ENCODE assay signal across 13 mouse cellular contexts in genomic region chr3:127948326-127948725, GRCm38 (mm10). TPM values are rescaled to one million over a fixed set of nuclear protein-coding genes. Genes with fewer than 3 reads are reported as not detected.
DNase-seq lines count a peak whose midpoint lies in the region; ATAC-seq and TF ChIP-seq lines count a peak whose summit lies in the region.
"Had no signal": no experiment of that assay in that cellular context is flagged by ENCODE, and none has a peak within 500 bp of the region (broad histone marks: within the 10 kb centered on the region; RNA-seq: fewer than 3 reads in every experiment).

No protein-coding gene starts in this region.

- no peak overlapping the region for H3K27ac ChIP-seq in intestine, embryonic 16.5 days (ENCODE audit: low read length)
- H3K27ac ChIP-seq in intestine, embryonic 15.5 days, result no peak overlapping the region
- H3K27ac ChIP-seq: gastrocnemius, adult 2 months; heart, embryonic 15.5 days; neural tube, embryonic 12.5 days had no signal

- no peak overlapping the region for H3ac ChIP-seq in C2C12 (ENCODE audit: control insufficient read depth, insufficient read length, low read depth)

- H3K9ac ChIP-seq in intestine, embryonic 16.5 days (ENCODE audit: low read depth, low read length), result no peak overlapping the region
- H3K9ac ChIP-seq in intestine, embryonic 15.5 days, result no peak overlapping the region
- H3K9ac ChIP-seq: heart, embryonic 15.5 days; neural tube, embryonic 12.5 days had no signal

- H3K9me3 ChIP-seq in intestine, embryonic 16.5 days (ENCODE audit: control insufficient read depth, low read length), result no peaks in the 10 kb centered on the region
- H3K9me3 ChIP-seq in intestine, embryonic 15.5 days, result no peaks in the 10 kb centered on the region
- H3K9me3 ChIP-seq: heart, embryonic 15.5 days; megakaryocyte, embryonic 14.5 days; neural tube, embryonic 12.5 days had no signal

- no peak for TF ChIP-seq POLR2A in brain, embryonic 14.5 days (IDR thresholded peaks at IDR 0.05; ENCODE audit: borderline replicate concordance, extremely low read depth, insufficient read depth, insufficient read length, poor library complexity, severe bottlenecking)

- no peak overlapping the region for H3K4me2 ChIP-seq in intestine, embryonic 16.5 days (ENCODE audit: low read depth, low read length)
- H3K4me2 ChIP-seq in intestine, embryonic 15.5 days (replicated peaks), result no peak overlapping the region
- H3K4me2 ChIP-seq: heart, embryonic 15.5 days; neural tube, embryonic 12.5 days had no signal

- peak; percentile 8 for DNase-seq in brain, embryonic 14.5 days (ENCODE audit: low read depth)
- peak; percentile 50 for DNase-seq in lung, postnatal 36 days
- DNase-seq in urinary bladder, postnatal 14 days (ENCODE audit: low spot score), result no peak
- no peak for DNase-seq in kidney, postnatal 10 days
- DNase-seq: gastrocnemius, adult 2 months; thymus, postnatal 36 days had no signal

- ATAC-seq in intestine, embryonic 16.5 days, result 0 out of 2 replicates have a peak, but pooled peaks have one; percentile 31
- ATAC-seq in intestine, embryonic 15.5 days, result no peak

- H3K4me3 ChIP-seq in intestine, embryonic 16.5 days (ENCODE audit: low read length), result no peak overlapping the region
- H3K4me3 ChIP-seq in intestine, embryonic 15.5 days (replicated peaks), result no peak overlapping the region
- H3K4me3 ChIP-seq in C2C12 (ENCODE audit: insufficient read depth, poor library complexity, severe bottlenecking), result no peak overlapping the region
- H3K4me3 ChIP-seq: erythroblast, embryonic 14.5 days; gastrocnemius, adult 2 months; heart, embryonic 15.5 days; megakaryocyte, embryonic 14.5 days; neural tube, embryonic 12.5 days had no signal

- no peaks in the 10 kb centered on the region for H3K79me2 ChIP-seq in C2C12 (ENCODE audit: control insufficient read depth, insufficient read depth)

- H3K36me3 ChIP-seq in intestine, embryonic 16.5 days (ENCODE audit: control insufficient read depth, insufficient read depth, low read length), result no peaks in the 10 kb centered on the region
- no peaks in the 10 kb centered on the region for H3K36me3 ChIP-seq in intestine, embryonic 15.5 days
- no peaks in the 10 kb centered on the region for H3K36me3 ChIP-seq in C2C12 (ENCODE audit: control insufficient read depth, insufficient read depth)
- H3K36me3 ChIP-seq: heart, embryonic 15.5 days; neural tube, embryonic 12.5 days had no signal

- WGBS in intestine, embryonic 16.5 days, result 66% methylated on average over 5 of the region's 5 CpGs
- 63% methylated on average over 5 of the region's 5 CpGs for WGBS in intestine, embryonic 15.5 days

- TF ChIP-seq CTCF in C2C12 (IDR thresholded peaks at IDR 0.05; ENCODE audit: control insufficient read depth, insufficient read depth, insufficient read length), result no peak
- TF ChIP-seq CTCF in brain, embryonic 14.5 days (IDR thresholded peaks at IDR 0.05; ENCODE audit: borderline replicate concordance, extremely low read depth, insufficient read depth, insufficient read length), result no peak

- H3K27me3 ChIP-seq in intestine, embryonic 16.5 days (replicated peaks; ENCODE audit: control insufficient read depth, insufficient read depth, low read length), result no peaks in the 10 kb centered on the region
- H3K27me3 ChIP-seq in intestine, embryonic 15.5 days (replicated peaks), result no peaks in the 10 kb centered on the region
- H3K27me3 ChIP-seq in C2C12 (ENCODE audit: control insufficient read depth, insufficient read depth, insufficient read length), result peaks cover 4% of the 10 kb centered on the region
- H3K27me3 ChIP-seq: neural tube, embryonic 12.5 days had no signal

- H3K79me3 ChIP-seq in C2C12 (ENCODE audit: low read depth), result no peaks in the 10 kb centered on the region

- no peaks in the 10 kb centered on the region for H3K4me1 ChIP-seq in intestine, embryonic 16.5 days (ENCODE audit: control insufficient read depth, insufficient read depth, low read length)
- H3K4me1 ChIP-seq in intestine, embryonic 15.5 days (replicated peaks), result no peaks in the 10 kb centered on the region
- H3K4me1 ChIP-seq: heart, embryonic 15.5 days; megakaryocyte, embryonic 14.5 days; neural tube, embryonic 12.5 days had no signal

TF ChIP-seq in C2C12, 6 proteins besides CTCF, POLR2A, EP300 and RAD21:
- no peak for TF ChIP-seq MAX (IDR thresholded peaks at IDR 0.05)
- peak; percentile 9 for TF ChIP-seq USF1 (IDR thresholded peaks at IDR 0.05; ENCODE audit: low read depth)

RNA-seq across cellular contexts. Expression of gene Fam241a, which starts 52.2 kb away (rescaled TPM):
- polyA plus RNA-seq in intestine, embryonic 16.5 days (2015; fragmentation: Nextera tagmentation; extraction: Ambion mirVana), result 3.0 and 8.9 TPM in 2 replicates
- polyA plus RNA-seq in intestine, embryonic 15.5 days (2015; fragmentation: Nextera tagmentation; extraction: Ambion mirVana), result 12.3 and 13.4 TPM in 2 replicates
- polyA plus RNA-seq in C2C12 (2012; fragmentation: generic; extraction: Trizol), result 0.57 TPM
- 6.1 and 6.3 TPM in 2 replicates for polyA plus RNA-seq in brain, embryonic 14.5 days (2012; rRNA removed)

Comparison
In these comparisons a context has a peak if more than half of its experiments do, and no peak if none do; other contexts are left out.
1. DNase-seq: peak in brain, embryonic 14.5 days (single experiment) and lung, postnatal 36 days (single experiment); none in urinary bladder, postnatal 14 days (single experiment) and kidney, postnatal 10 days (single experiment).